In the genomic region with DNA sequence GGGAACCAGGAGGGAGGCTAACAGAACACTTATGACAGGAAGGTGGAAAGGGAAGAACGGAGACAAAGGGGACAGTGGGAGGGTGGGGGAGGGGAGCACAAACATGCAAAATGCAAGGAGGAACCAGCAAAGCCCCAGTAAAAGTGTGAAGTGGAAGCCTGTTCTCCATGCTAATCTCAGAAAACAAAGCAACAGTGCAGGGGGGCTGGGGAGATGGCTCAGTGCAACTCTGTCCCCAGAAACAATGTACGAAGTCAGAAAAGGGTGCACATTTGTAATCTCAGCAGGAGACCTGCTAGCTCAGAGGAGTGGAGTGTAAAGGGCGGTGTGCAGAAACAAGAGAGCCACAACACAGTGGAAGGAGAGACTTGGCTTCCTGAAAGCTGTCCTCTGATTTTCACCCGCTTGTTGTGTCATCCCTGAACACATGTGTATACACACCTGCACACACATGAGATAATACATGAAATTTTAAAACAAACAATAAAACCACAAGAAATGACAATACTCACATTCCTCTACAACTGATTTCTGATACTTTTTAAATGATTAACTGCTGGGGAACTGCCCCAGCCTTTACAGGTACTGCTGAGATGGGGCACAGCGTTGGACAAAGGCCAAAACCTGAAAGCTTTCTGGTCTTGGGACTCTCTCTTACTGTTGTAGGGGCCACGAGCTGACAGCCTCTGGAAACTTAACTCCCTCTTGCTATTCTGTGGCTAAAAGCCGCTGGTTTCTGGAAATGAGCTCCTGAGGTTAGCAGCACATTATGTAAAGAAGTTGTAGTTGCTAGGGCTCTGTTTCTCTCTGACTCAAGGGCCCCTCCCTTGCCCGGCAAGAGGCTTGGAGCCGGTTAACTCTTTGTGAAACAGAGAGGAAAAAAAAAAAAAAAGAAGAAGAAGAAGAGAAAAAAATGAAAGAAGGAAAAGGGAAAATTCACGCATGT, we compare ENCODE assay signal across 8 mouse cellular contexts. TPM values are rescaled to one million over a fixed set of nuclear protein-coding genes. Genes with fewer than 3 reads are reported as not detected.
DNase-seq lines count a peak whose midpoint lies in the region; ATAC-seq and TF ChIP-seq lines count a peak whose summit lies in the region.

No protein-coding gene starts in this region.

- TF ChIP-seq CTCF in kidney, adult 2 months (conservative IDR thresholded peaks at IDR 0.05; ENCODE audit: insufficient read depth, insufficient read length, low read depth, low read length) = no peak

- no peaks in the 10 kb centered on the region for H3K27me3 ChIP-seq in forebrain, embryonic 10.5 days (ENCODE audit: poor library complexity, severe bottlenecking)
- no peaks in the 10 kb centered on the region for H3K27me3 ChIP-seq in forebrain, embryonic 15.5 days
- H3K27me3 ChIP-seq in kidney, adult 2 months (replicated peaks; ENCODE audit: control insufficient read depth, insufficient read depth, low read length) = no peaks in the 10 kb centered on the region

- no peak overlapping the region for H3K9ac ChIP-seq in forebrain, embryonic 15.5 days (replicated peaks)

- 10% methylated on average over 10 of the region's 10 CpGs for WGBS in forebrain, embryonic 10.5 days
- 8% methylated on average over 10 of the region's 10 CpGs for WGBS in forebrain, embryonic 15.5 days
- 13% methylated on average over 10 of the region's 10 CpGs for WGBS in kidney, adult 2 months

- peak overlapping the region; percentile 86 for H3K27ac ChIP-seq in forebrain, embryonic 10.5 days
- no peak overlapping the region for H3K27ac ChIP-seq in forebrain, embryonic 15.5 days (replicated peaks)
- peak overlapping the region; percentile 92 for H3K27ac ChIP-seq in kidney, adult 2 months (ENCODE audit: insufficient read depth, low read depth, low read length)

- H3K4me1 ChIP-seq in forebrain, embryonic 10.5 days = peaks cover 33% of the 10 kb centered on the region
- peaks cover 8% of the 10 kb centered on the region for H3K4me1 ChIP-seq in forebrain, embryonic 15.5 days
- H3K4me1 ChIP-seq in kidney, adult 2 months (ENCODE audit: control insufficient read depth, insufficient read depth, low read length) = peaks cover 41% of the 10 kb centered on the region

- H3K9me3 ChIP-seq in forebrain, embryonic 10.5 days = no peaks in the 10 kb centered on the region
- no peaks in the 10 kb centered on the region for H3K9me3 ChIP-seq in forebrain, embryonic 15.5 days

- no peak for TF ChIP-seq POLR2A in kidney, adult 2 months (IDR thresholded peaks at IDR 0.05; ENCODE audit: low read depth, low read length)

- H3K4me2 ChIP-seq in forebrain, embryonic 15.5 days (replicated peaks) = no peak overlapping the region

- no peak for DNase-seq in forebrain, embryonic 10.5 days (ENCODE audit: extremely low spot score, low spot score)
- peak; percentile 58 for DNase-seq in embryo, embryonic 11 days
- peak; percentile 77 for DNase-seq in kidney, adult 2 months
- DNase-seq in layer of hippocampus, postnatal 10 days (ENCODE audit: low spot score in 2 of 2) = no peak
- no peak for DNase-seq in frontal cortex, postnatal 14 days (ENCODE audit: low spot score in 2 of 2)

- H3K36me3 ChIP-seq in forebrain, embryonic 10.5 days (replicated peaks) = no peaks in the 10 kb centered on the region
- no peaks in the 10 kb centered on the region for H3K36me3 ChIP-seq in forebrain, embryonic 15.5 days
- H3K36me3 ChIP-seq in kidney, adult 2 months (ENCODE audit: control insufficient read depth, insufficient read depth, low read length) = no peaks in the 10 kb centered on the region

- no peak for ATAC-seq in forebrain, embryonic 15.5 days (replicated peaks)
- ATAC-seq in megakaryocyte, adult 5-6 weeks (ENCODE audit: poor library complexity, severe bottlenecking) = peak; percentile 33
- no peak for ATAC-seq in activated CD4-positive, CD25-positive, alpha-beta regulatory T cell, adult 4 months

- peak overlapping the region; percentile 24 for H3K4me3 ChIP-seq in forebrain, embryonic 10.5 days
- H3K4me3 ChIP-seq in forebrain, embryonic 15.5 days = no peak overlapping the region
- H3K4me3 ChIP-seq in kidney, adult 2 months (ENCODE audit: insufficient read depth, low read depth, low read length) = no peak overlapping the region

RNA-seq across cellular contexts. Expression of a gene that starts 11.4 kb away (rescaled TPM):
- 44.0 and 44.9 TPM in 2 replicates for polyA plus RNA-seq in forebrain, embryonic 10.5 days (2016; fragmentation: Nextera tagmentation; extraction: Ambion mirVana)
- 77.5 and 81.1 TPM in 2 replicates for polyA plus RNA-seq in forebrain, embryonic 15.5 days (2015; fragmentation: Nextera tagmentation; extraction: Ambion mirVana)
- polyA plus RNA-seq in kidney, adult 2 months (2012; rRNA removed) = 36.1 and 46.6 TPM in 2 replicates
- total RNA-seq in megakaryocyte, adult 5-6 weeks (2015) = 35.7 and 38.4 TPM in 2 replicates
- 31.1 and 34.2 TPM in 2 replicates for total RNA-seq in megakaryocyte, adult 5-6 weeks (2017)
- 100 to 1,000 TPM; 199 to 221 TPM for total RNA-seq in layer of hippocampus, postnatal 10 days (2021)
- 10 to 100 TPM; 21.1 to 21.5 TPM for polyA plus RNA-seq in activated CD4-positive, CD25-positive, alpha-beta regulatory T cell, adult 4 months (2017; shearing (Covaris generic))

RNA-seq across cellular contexts. Expression of a gene that starts 22.9 kb away (rescaled TPM):
- polyA plus RNA-seq in forebrain, embryonic 10.5 days (2016; fragmentation: Nextera tagmentation; extraction: Ambion mirVana) = 1.9 and 2.1 TPM in 2 replicates
- 5.0 and 7.4 TPM in 2 replicates for polyA plus RNA-seq in forebrain, embryonic 15.5 days (2015; fragmentation: Nextera tagmentation; extraction: Ambion mirVana)
- polyA plus RNA-seq in kidney, adult 2 months (2012; rRNA removed) = 343 and 361 TPM in 2 replicates
- 0.46 TPM in 1 of 2 replicates, not detected in the other for total RNA-seq in megakaryocyte, adult 5-6 weeks (2015)
- total RNA-seq in megakaryocyte, adult 5-6 weeks (2017) = 0.48 TPM in 1 of 2 replicates, not detected in the other
- total RNA-seq in layer of hippocampus, postnatal 10 days (2021) = 10 to 100 TPM; 15.2 to 16.3 TPM
- polyA plus RNA-seq in activated CD4-positive, CD25-positive, alpha-beta regulatory T cell, adult 4 months (2017; shearing (Covaris generic)) = under 1 TPM in 1 of 2 experiments, not detected in 1; 0.80 TPM

RNA-seq across cellular contexts. Expression of a gene that starts 59.3 kb away (rescaled TPM):
- 803 and 810 TPM in 2 replicates for polyA plus RNA-seq in forebrain, embryonic 10.5 days (2016; fragmentation: Nextera tagmentation; extraction: Ambion mirVana)
- 543 and 551 TPM in 2 replicates for polyA plus RNA-seq in forebrain, embryonic 15.5 days (2015; fragmentation: Nextera tagmentation; extraction: Ambion mirVana)
- 87.3 and 102 TPM in 2 replicates for polyA plus RNA-seq in kidney, adult 2 months (2012; rRNA removed)
- 274 and 308 TPM in 2 replicates for total RNA-seq in megakaryocyte, adult 5-6 weeks (2015)
- 263 and 265 TPM in 2 replicates for total RNA-seq in megakaryocyte, adult 5-6 weeks (2017)
- 100 to 1,000 TPM; 250 to 267 TPM for total RNA-seq in layer of hippocampus, postnatal 10 days (2021)
- polyA plus RNA-seq in activated CD4-positive, CD25-positive, alpha-beta regulatory T cell, adult 4 months (2017; shearing (Covaris generic)) = 100 to 1,000 TPM; 432 to 525 TPM

RNA-seq across cellular contexts. Expression of a gene that starts 59.4 kb away (rescaled TPM):
- polyA plus RNA-seq in forebrain, embryonic 10.5 days (2016; fragmentation: Nextera tagmentation; extraction: Ambion mirVana) = 15.8 and 16.6 TPM in 2 replicates
- 10.0 and 11.5 TPM in 2 replicates for polyA plus RNA-seq in forebrain, embryonic 15.5 days (2015; fragmentation: Nextera tagmentation; extraction: Ambion mirVana)
- 10.8 and 13.6 TPM in 2 replicates for polyA plus RNA-seq in kidney, adult 2 months (2012; rRNA removed)
- total RNA-seq in megakaryocyte, adult 5-6 weeks (2015) = 7.0 and 10.5 TPM in 2 replicates
- 5.6 and 8.0 TPM in 2 replicates for total RNA-seq in megakaryocyte, adult 5-6 weeks (2017)
- total RNA-seq in layer of hippocampus, postnatal 10 days (2021) = 10 to 100 TPM; 10.0 to 11.9 TPM
- polyA plus RNA-seq in activated CD4-positive, CD25-positive, alpha-beta regulatory T cell, adult 4 months (2017; shearing (Covaris generic)) = 10 to 100 TPM; 20.0 to 26.3 TPM

Comparison
In these comparisons a context has a peak if more than half of its experiments do, and no peak if none do; other contexts are left out.
1. DNase-seq: peak in embryo, embryonic 11 days (single experiment) and kidney, adult 2 months (single experiment); none in forebrain, embryonic 10.5 days (single experiment), layer of hippocampus, postnatal 10 days (0 of 2) and frontal cortex, postnatal 14 days (0 of 2).
2. RNA of a gene that starts 22.9 kb away (polyA plus RNA-seq): 343 to 361 TPM in kidney, adult 2 months; 5.0 to 7.4 TPM in forebrain, embryonic 15.5 days, 1.9 to 2.1 TPM in forebrain, embryonic 10.5 days and 0.80 TPM in activated CD4-positive, CD25-positive, alpha-beta regulatory T cell, adult 4 months; every median in the first group is over 10 times any median in the second.